Mouse (Mus musculus): ENCODE measurements at regions not wholly inside any gene's neighbourhood (a gene's known extent, or its start where the extent isn't known, plus 50 kb on each side); places are given as distances from the start of the nearest gene placed in this dataset.

- no peak overlapping the region for H3K27ac ChIP-seq (ENCODE audit: low read depth, low read length)
- 3% methylated on average over 1 of the region's 1 CpGs for WGBS
- DNase-seq (ENCODE audit: low spot score, missing footprints) (no peak), ATAC-seq (ENCODE audit: low FRiP score) (no peak)
- no peak overlapping the region for H3K4me2 ChIP-seq
- no peak overlapping the region for H3K4me3 ChIP-seq (ENCODE audit: low read depth, low read length)
- no peaks in the 10 kb centered on the region for H3K9me3 ChIP-seq (ENCODE audit: control insufficient read depth, low read length)
- H3K4me1 ChIP-seq (ENCODE audit: control insufficient read depth, insufficient read depth, low read length) = peaks cover 16% of the 10 kb centered on the region
- H3K9ac ChIP-seq (ENCODE audit: low read length) = no peak overlapping the region
- no peaks in the 10 kb centered on the region for H3K36me3 ChIP-seq (ENCODE audit: control insufficient read depth, insufficient read depth, low read length)
- no peaks in the 10 kb centered on the region; the same call in 1 of the 2 replicates for H3K27me3 ChIP-seq (ENCODE audit: control insufficient read depth, insufficient read depth, low read length)
Observed at GRCm38 (mm10) chr14:80169211-80169610, 185.3 kb downstream of the Olfm4 start.

GRCm38 (mm10) chr14:80170450-80171180, 186.7 kb downstream of the Olfm4 start:
- Histone ChIP-seq H3K9ac (ENCODE audit: low read length) (no peak overlapping the region), H3K4me1 (ENCODE audit: control insufficient read depth, insufficient read depth, low read length) (peaks cover 16% of the 10 kb centered on the region), H3K4me2 (no peak overlapping the region), H3K36me3 (ENCODE audit: control insufficient read depth, insufficient read depth, low read length) (no peaks in the 10 kb centered on the region), H3K27ac (ENCODE audit: low read depth, low read length) (peak overlapping the region; percentile 25; the same call in 1 of the 2 replicates), H3K4me3 (ENCODE audit: low read depth, low read length) (no peak overlapping the region), H3K9me3 (ENCODE audit: control insufficient read depth, low read length) (no peaks in the 10 kb centered on the region), H3K27me3 (ENCODE audit: control insufficient read depth, insufficient read depth, low read length) (no peaks in the 10 kb centered on the region; the same call in 1 of the 2 replicates)
- ATAC-seq (ENCODE audit: low FRiP score) = peak; percentile 72
- peak; percentile 91 for DNase-seq (ENCODE audit: low spot score, missing footprints)
- WGBS = 2% methylated on average over 11 of the region's 11 CpGs

GRCm38 (mm10) chr14:80172799-80173484, 189.1 kb downstream of the Olfm4 start:
- WGBS = 45% methylated on average over 4 of the region's 4 CpGs
- no peak overlapping the region for H3K27ac ChIP-seq (ENCODE audit: low read depth, low read length)

GRCm38 (mm10) chr14:80176464-80176863, 192.6 kb downstream of the Olfm4 start:
- ATAC-seq (ENCODE audit: low FRiP score) = no peak
- 80% methylated on average over 6 of the region's 6 CpGs for WGBS

More at GRCm38 (mm10) chr14:80172799-80173484, 189.1 kb downstream of the Olfm4 start:
- Histone ChIP-seq H3K4me1 (ENCODE audit: control insufficient read depth, insufficient read depth, low read length) (peaks cover 16% of the 10 kb centered on the region), H3K36me3 (ENCODE audit: control insufficient read depth, insufficient read depth, low read length) (no peaks in the 10 kb centered on the region), H3K4me2 (no peak overlapping the region), H3K27me3 (ENCODE audit: control insufficient read depth, insufficient read depth, low read length) (no peaks in the 10 kb centered on the region; the same call in 1 of the 2 replicates), H3K9ac (ENCODE audit: low read length) (no peak overlapping the region), H3K4me3 (ENCODE audit: low read depth, low read length) (no peak overlapping the region), H3K9me3 (ENCODE audit: control insufficient read depth, low read length) (no peaks in the 10 kb centered on the region)
- ATAC-seq (ENCODE audit: low FRiP score) = peak; percentile 45
- DNase-seq (ENCODE audit: low spot score, missing footprints) = no peak

GRCm38 (mm10) chr14:80195041-80195440, 211.2 kb downstream of the Olfm4 start:
- ATAC-seq (ENCODE audit: low FRiP score) (no peak), DNase-seq (ENCODE audit: low spot score, missing footprints) (no peak)
- Histone ChIP-seq H3K9me3 (ENCODE audit: control insufficient read depth, low read length) (no peaks in the 10 kb centered on the region), H3K27ac (ENCODE audit: low read depth, low read length) (no peak overlapping the region), H3K4me1 (ENCODE audit: control insufficient read depth, insufficient read depth, low read length) (no peaks in the 10 kb centered on the region), H3K27me3 (ENCODE audit: control insufficient read depth, insufficient read depth, low read length) (no peaks in the 10 kb centered on the region), H3K4me2 (no peak overlapping the region), H3K36me3 (ENCODE audit: control insufficient read depth, insufficient read depth, low read length) (no peaks in the 10 kb centered on the region), H3K4me3 (ENCODE audit: low read depth, low read length) (no peak overlapping the region), H3K9ac (ENCODE audit: low read length) (no peak overlapping the region)
- WGBS = 61% methylated on average over 2 of the region's 2 CpGs

More at GRCm38 (mm10) chr14:80176464-80176863, 192.6 kb downstream of the Olfm4 start:
- Histone ChIP-seq H3K27ac (ENCODE audit: low read depth, low read length) (no peak overlapping the region), H3K36me3 (ENCODE audit: control insufficient read depth, insufficient read depth, low read length) (no peaks in the 10 kb centered on the region), H3K9ac (ENCODE audit: low read length) (no peak overlapping the region), H3K27me3 (ENCODE audit: control insufficient read depth, insufficient read depth, low read length) (no peaks in the 10 kb centered on the region), H3K9me3 (ENCODE audit: control insufficient read depth, low read length) (no peaks in the 10 kb centered on the region), H3K4me1 (ENCODE audit: control insufficient read depth, insufficient read depth, low read length) (peaks cover 3% of the 10 kb centered on the region), H3K4me2 (no peak overlapping the region), H3K4me3 (ENCODE audit: low read depth, low read length) (no peak overlapping the region)
- no peak for DNase-seq (ENCODE audit: low spot score, missing footprints)

GRCm38 (mm10) chr14:80212916-80213315, 229.0 kb downstream of the Olfm4 start:
- H3K4me2 ChIP-seq = no peak overlapping the region
- H3K27me3 ChIP-seq (ENCODE audit: control insufficient read depth, insufficient read depth, low read length) = no peaks in the 10 kb centered on the region; the same call in 1 of the 2 replicates
- H3K9me3 ChIP-seq (ENCODE audit: control insufficient read depth, low read length) = no peaks in the 10 kb centered on the region
- 27% methylated on average over 2 of the region's 2 CpGs for WGBS
- peak; percentile 66; the same call in 1 of the 2 replicates for ATAC-seq (ENCODE audit: low FRiP score)
- no peaks in the 10 kb centered on the region for H3K36me3 ChIP-seq (ENCODE audit: control insufficient read depth, insufficient read depth, low read length)
- H3K9ac ChIP-seq (ENCODE audit: low read length) = no peak overlapping the region
- no peak for DNase-seq (ENCODE audit: low spot score, missing footprints)
- peaks cover 4% of the 10 kb centered on the region; the same call in 1 of the 2 replicates for H3K4me1 ChIP-seq (ENCODE audit: control insufficient read depth, insufficient read depth, low read length)
- no peak overlapping the region for H3K27ac ChIP-seq (ENCODE audit: low read depth, low read length)
- no peak overlapping the region for H3K4me3 ChIP-seq (ENCODE audit: low read depth, low read length)

- H3K4me1 ChIP-seq (ENCODE audit: control insufficient read depth, insufficient read depth, low read length) = peaks cover 4% of the 10 kb centered on the region; the same call in 1 of the 2 replicates
- no peak for ATAC-seq (ENCODE audit: low FRiP score)
- no peak overlapping the region for H3K27ac ChIP-seq (ENCODE audit: low read depth, low read length)
- no peaks in the 10 kb centered on the region for H3K9me3 ChIP-seq (ENCODE audit: control insufficient read depth, low read length)
- H3K36me3 ChIP-seq (ENCODE audit: control insufficient read depth, insufficient read depth, low read length) = no peaks in the 10 kb centered on the region
- H3K4me3 ChIP-seq (ENCODE audit: low read depth, low read length) = no peak overlapping the region
- no peak overlapping the region for H3K4me2 ChIP-seq
- DNase-seq (ENCODE audit: low spot score, missing footprints) = no peak
- WGBS = 80% methylated on average over 9 of the region's 9 CpGs
- no peaks in the 10 kb centered on the region; the same call in 1 of the 2 replicates for H3K27me3 ChIP-seq (ENCODE audit: control insufficient read depth, insufficient read depth, low read length)
- H3K9ac ChIP-seq (ENCODE audit: low read length) = no peak overlapping the region
Observed at GRCm38 (mm10) chr14:80213666-80214065, 229.8 kb downstream of the Olfm4 start.

GRCm38 (mm10) chr14:80215960-80216552, 232.2 kb downstream of the Olfm4 start:
- Histone ChIP-seq H3K4me2 (no peak overlapping the region), H3K27ac (ENCODE audit: low read depth, low read length) (no peak overlapping the region), H3K27me3 (ENCODE audit: control insufficient read depth, insufficient read depth, low read length) (no peaks in the 10 kb centered on the region), H3K4me1 (ENCODE audit: control insufficient read depth, insufficient read depth, low read length) (peaks cover 4% of the 10 kb centered on the region; the same call in 1 of the 2 replicates), H3K4me3 (ENCODE audit: low read depth, low read length) (no peak overlapping the region), H3K9ac (ENCODE audit: low read length) (no peak overlapping the region), H3K9me3 (ENCODE audit: control insufficient read depth, low read length) (no peaks in the 10 kb centered on the region), H3K36me3 (ENCODE audit: control insufficient read depth, insufficient read depth, low read length) (no peaks in the 10 kb centered on the region)
- peak; percentile 88 for ATAC-seq (ENCODE audit: low FRiP score)
- WGBS = 17% methylated on average over 6 of the region's 6 CpGs
- DNase-seq (ENCODE audit: low spot score, missing footprints) = peak; percentile 94

GRCm38 (mm10) chr14:80232066-80232465, 248.2 kb downstream of the Olfm4 start:
- ATAC-seq (ENCODE audit: low FRiP score) (no peak), DNase-seq (ENCODE audit: low spot score, missing footprints) (no peak)
- H3K9ac ChIP-seq (ENCODE audit: low read length) = no peak overlapping the region
- no peak overlapping the region for H3K4me2 ChIP-seq
- no peak overlapping the region for H3K27ac ChIP-seq (ENCODE audit: low read depth, low read length)
- WGBS = 90% methylated on average over 3 of the region's 3 CpGs
- no peaks in the 10 kb centered on the region for H3K4me1 ChIP-seq (ENCODE audit: control insufficient read depth, insufficient read depth, low read length)
- no peaks in the 10 kb centered on the region for H3K9me3 ChIP-seq (ENCODE audit: control insufficient read depth, low read length)
- no peak overlapping the region for H3K4me3 ChIP-seq (ENCODE audit: low read depth, low read length)
- H3K27me3 ChIP-seq (ENCODE audit: control insufficient read depth, insufficient read depth, low read length) = no peaks in the 10 kb centered on the region
- no peaks in the 10 kb centered on the region for H3K36me3 ChIP-seq (ENCODE audit: control insufficient read depth, insufficient read depth, low read length)

Data from midbrain, embryonic 11.5 days (tissue).